ENCODE assay signal across 7 mouse cellular contexts in genomic region chr13:41079421-41079780, GRCm38 (mm10). TPM values are rescaled to one million over a fixed set of nuclear protein-coding genes. Genes with fewer than 3 reads are reported as not detected.
DNase-seq lines count a peak whose midpoint lies in the region; ATAC-seq and TF ChIP-seq lines count a peak whose summit lies in the region.

TSS of gene Mak (minus strand) at chr13:41079706.

- no peaks in the 10 kb centered on the region for H3K36me3 ChIP-seq in kidney, embryonic 14.5 days (ENCODE audit: control insufficient read depth, insufficient read depth, low read length)
- no peaks in the 10 kb centered on the region for H3K36me3 ChIP-seq in limb, embryonic 15.5 days
- H3K36me3 ChIP-seq in midbrain, postnatal 0 days (ENCODE audit: insufficient read depth, low read length): no peaks in the 10 kb centered on the region

- H3K27ac ChIP-seq in kidney, embryonic 14.5 days (ENCODE audit: low read depth, low read length): no peak within 1 kb of the TSS
- no peak within 1 kb of the TSS for H3K27ac ChIP-seq in limb, embryonic 15.5 days
- H3K27ac ChIP-seq in midbrain, postnatal 0 days (ENCODE audit: low read depth, low read length): no peak within 1 kb of the TSS

- no peak for TF ChIP-seq CTCF in midbrain, postnatal 0 days (IDR thresholded peaks at IDR 0.05)

- H3K4me2 ChIP-seq in kidney, embryonic 14.5 days (replicated peaks; ENCODE audit: low read depth, low read length): peak within 1 kb of the TSS; percentile 74
- peak within 1 kb of the TSS; percentile 88 for H3K4me2 ChIP-seq in limb, embryonic 15.5 days
- peak within 1 kb of the TSS; percentile 91 for H3K4me2 ChIP-seq in midbrain, postnatal 0 days (ENCODE audit: low read depth, low read length, poor library complexity, severe bottlenecking)

- H3K9ac ChIP-seq in kidney, embryonic 14.5 days (ENCODE audit: low read depth, low read length): peak within 1 kb of the TSS; percentile 44; the same call in 1 of the 2 replicates
- no peak within 1 kb of the TSS for H3K9ac ChIP-seq in limb, embryonic 15.5 days
- H3K9ac ChIP-seq in midbrain, postnatal 0 days (replicated peaks; ENCODE audit: low read length, poor library complexity, severe bottlenecking): peak within 1 kb of the TSS; percentile 65

- peak within 1 kb of the TSS; percentile 50 for H3K4me3 ChIP-seq in kidney, embryonic 14.5 days (ENCODE audit: low read length)
- H3K4me3 ChIP-seq in limb, embryonic 15.5 days: peak within 1 kb of the TSS; percentile 49
- H3K4me3 ChIP-seq in midbrain, postnatal 0 days (ENCODE audit: low read depth, low read length): peak within 1 kb of the TSS; percentile 47

- no peaks in the 10 kb centered on the region for H3K4me1 ChIP-seq in kidney, embryonic 14.5 days (ENCODE audit: control insufficient read depth, insufficient read depth, low read length)
- peaks cover 10% of the 10 kb centered on the region; the same call in 1 of the 2 replicates for H3K4me1 ChIP-seq in limb, embryonic 15.5 days
- no peaks in the 10 kb centered on the region for H3K4me1 ChIP-seq in midbrain, postnatal 0 days (ENCODE audit: insufficient read depth, low read length)

- peak; percentile 73 for DNase-seq in adrenal gland, postnatal 14 days
- peak; percentile 38 to 47 for DNase-seq in cerebellum, postnatal 36 days
- peak; percentile 12 for DNase-seq in gonadal fat pad, adult 2 months (ENCODE audit: low read depth)
- peak; percentile 84 for DNase-seq in midbrain, postnatal 0 days (ENCODE audit: low spot score)
- DNase-seq in spleen, postnatal 36 days (ENCODE audit: low spot score in 2 of 2): peak; percentile 21 to 39

- peaks cover 9% of the 10 kb centered on the region for H3K27me3 ChIP-seq in kidney, embryonic 14.5 days (ENCODE audit: control insufficient read depth, insufficient read depth, low read length)
- H3K27me3 ChIP-seq in limb, embryonic 15.5 days: peaks cover 22% of the 10 kb centered on the region
- H3K27me3 ChIP-seq in midbrain, postnatal 0 days (ENCODE audit: insufficient read depth, low read length): 0 out of 2 replicates have a peak, but pooled peaks cover 2% of the 10 kb centered on the region

- WGBS in kidney, embryonic 14.5 days: under 1% methylated on average over 40 of the region's 40 CpGs
- WGBS in limb, embryonic 15.5 days: under 1% methylated on average over 35 of the region's 40 CpGs
- under 1% methylated on average over 40 of the region's 40 CpGs for WGBS in midbrain, postnatal 0 days

- H3K9me3 ChIP-seq in kidney, embryonic 14.5 days (ENCODE audit: control insufficient read depth, low read length): no peaks in the 10 kb centered on the region
- H3K9me3 ChIP-seq in limb, embryonic 15.5 days: no peaks in the 10 kb centered on the region
- H3K9me3 ChIP-seq in midbrain, postnatal 0 days (ENCODE audit: low read length): no peaks in the 10 kb centered on the region

- peak; percentile 90 for ATAC-seq in kidney, embryonic 14.5 days (ENCODE audit: low FRiP score, low TSS enrichment)
- peak; percentile 71 for ATAC-seq in limb, embryonic 15.5 days (ENCODE audit: insufficient number of reproducible peaks, low FRiP score, low TSS enrichment, low read depth)
- peak; percentile 92 for ATAC-seq in midbrain, postnatal 0 days (ENCODE audit: low FRiP score)

RNA-seq across cellular contexts. Expression of gene Mak, which starts in this region (rescaled TPM):
- not detected in 2 replicates for total RNA-seq in adrenal gland, postnatal 14 days (2021)
- polyA plus RNA-seq in gonadal fat pad, adult 2 months (2012; rRNA removed): 0.58 and 0.61 TPM in 2 replicates
- polyA plus RNA-seq in kidney, embryonic 14.5 days (2014; fragmentation: Nextera tagmentation; extraction: Ambion mirVana): 0.50 and 1.2 TPM in 2 replicates
- 0.22 and 0.26 TPM in 2 replicates for polyA plus RNA-seq in limb, embryonic 15.5 days (2015; fragmentation: Nextera tagmentation; extraction: Ambion mirVana)
- total RNA-seq in midbrain, postnatal 0 days (2014; rRNA removed): 1.1 and 2.3 TPM in 2 replicates
- 2.1 and 2.2 TPM in 2 replicates for polyA plus RNA-seq in midbrain, postnatal 0 days (2015; fragmentation: Nextera tagmentation; extraction: Ambion mirVana)

Comparison
In these comparisons a context has a peak if more than half of its experiments do, and no peak if none do; other contexts are left out.
1. Peak in DNase-seq in adrenal gland, postnatal 14 days; RNA of the gene not detected or under 1 TPM.
2. Peak in DNase-seq in gonadal fat pad, adult 2 months; RNA of the gene not detected or under 1 TPM.
3. Peak in ATAC-seq, H3K4me3 ChIP-seq and H3K4me2 ChIP-seq in limb, embryonic 15.5 days; RNA of the gene not detected or under 1 TPM.
4. DNase-seq: peak in every context shown above with its lines; median percentile 84 in midbrain, postnatal 0 days; 73 in adrenal gland, postnatal 14 days; 42 in cerebellum, postnatal 36 days; 30 in spleen, postnatal 36 days; 12 in gonadal fat pad, adult 2 months.